Mouse (Mus musculus) heart, embryonic 10.5 days (tissue): ENCODE data around the gene Lin7a. TPM values are rescaled to one million over a fixed set of nuclear protein-coding genes. Genes with fewer than 3 reads are reported as not detected.

ENCODE experiments used
- DNase-seq: peaks from one replicate; pipeline ENCODE4 v3.0.0-alpha.2; 2017; ENCODE audit warnings: low spot score
- H3K27ac ChIP-seq: fragments of 300-500 bp; sonication (generic); 2 replicates; pipeline ENCODE4 v1.5.1; 2016; ENCODE audit warnings: mild to moderate bottlenecking
- H3K27me3 ChIP-seq: fragments of 300-500 bp; sonication (generic); 2 replicates; pipeline ENCODE4 v1.6.1; 2016; ENCODE audit warnings: mild to moderate bottlenecking; ENCODE audit not compliant: poor library complexity, insufficient read depth, severe bottlenecking
- H3K36me3 ChIP-seq: fragments of 300-500 bp; sonication (generic); 2 replicates; pipeline ENCODE4 v1.6.1; 2016; ENCODE audit warnings: mild to moderate bottlenecking, moderate library complexity
- H3K4me1 ChIP-seq: fragments of 300-500 bp; sonication (generic); 2 replicates; pipeline ENCODE4 v1.6.1; 2016; ENCODE audit warnings: mild to moderate bottlenecking
- H3K4me3 ChIP-seq: fragments of 300-500 bp; sonication (generic); 2 replicates; pipeline ENCODE4 v1.5.1; 2016; ENCODE audit warnings: mild to moderate bottlenecking, moderate library complexity
- H3K9me3 ChIP-seq: fragments of 300-500 bp; sonication (generic); 2 replicates; pipeline ENCODE4 v1.6.1; 2016; ENCODE audit warnings: mild to moderate bottlenecking, moderate library complexity
- WGBS: fragments of 180-500 bp; shearing (Covaris S2); methylation state at CpG from one replicate; pipeline ENCODE4 v1.1.7; 2016; 5-methylcytosine and 5-hydroxymethylcytosine counted together
- polyA plus RNA-seq: library from polyadenylated mRNA; unstranded; fragments of >200 nt; fragmentation: Nextera tagmentation; extraction: Ambion mirVana; gene quantifications from 2 replicates; pipeline ENCODE4 v1.2.1, GENCODE M21; 2016

The Lin7a gene
- polyA plus RNA-seq, 1 experiment from 2014 or later = 2.1 TPM

DNA sequence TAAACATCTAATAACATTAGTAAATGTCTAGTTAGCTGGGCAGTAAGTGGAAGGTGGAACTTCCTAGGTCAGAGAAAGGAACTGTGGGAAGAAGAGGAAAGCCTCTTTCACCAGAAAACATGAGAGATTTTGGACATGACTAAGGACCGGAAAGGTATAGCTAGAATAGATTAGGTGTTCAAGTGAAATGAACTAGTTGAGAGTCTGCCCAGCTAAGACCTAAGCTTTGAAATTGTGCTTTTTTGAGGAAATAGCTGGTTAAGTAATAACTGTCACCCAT, 40.7 kb upstream of the Lin7a start:
- no peak overlapping the region for H3K27ac ChIP-seq
- H3K4me1 ChIP-seq = no peaks in the 10 kb centered on the region
- 93% methylated on average over 1 of the region's 1 CpGs for WGBS

DNA sequence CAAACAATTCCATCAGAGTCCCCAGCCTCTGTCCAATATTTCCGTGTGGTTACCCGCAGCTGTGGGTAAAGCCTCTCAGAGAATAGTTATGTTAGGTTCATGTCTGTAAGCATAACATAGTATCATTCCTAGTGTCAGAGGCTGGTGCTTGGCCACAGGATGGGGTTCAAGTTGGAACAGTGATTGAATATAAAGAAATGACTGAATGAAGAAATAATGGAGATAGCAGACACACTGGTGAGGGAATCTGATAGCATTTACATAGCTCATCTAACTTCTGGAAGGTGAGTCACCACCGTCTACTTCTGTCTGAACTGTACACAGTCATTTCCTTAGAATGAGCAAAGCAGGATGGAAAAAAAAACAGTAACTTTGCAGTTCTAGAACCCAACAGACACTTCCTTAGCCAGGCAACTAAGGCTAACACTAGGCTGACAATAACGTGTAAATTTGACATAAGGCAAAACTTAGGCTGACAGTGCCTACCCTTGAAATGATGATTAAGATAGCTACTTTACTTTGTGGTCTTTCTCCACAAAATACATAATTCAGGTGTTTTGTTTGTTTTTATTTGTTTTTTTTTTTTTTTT, 40.0 kb upstream of the Lin7a start:
- DNase-seq = no peak
- no peaks in the 10 kb centered on the region for H3K9me3 ChIP-seq
- H3K27ac ChIP-seq = no peak overlapping the region
- WGBS = 78% methylated on average over 4 of the region's 4 CpGs
- H3K36me3 ChIP-seq = no peaks in the 10 kb centered on the region
- no peaks in the 10 kb centered on the region for H3K27me3 ChIP-seq
- H3K4me3 ChIP-seq = no peak overlapping the region
- no peaks in the 10 kb centered on the region for H3K4me1 ChIP-seq

More for the DNA sequence above, 40.7 kb upstream of the Lin7a start:
- Histone ChIP-seq H3K4me3 (no peak overlapping the region), H3K36me3 (no peaks in the 10 kb centered on the region), H3K27me3 (no peaks in the 10 kb centered on the region), H3K9me3 (no peaks in the 10 kb centered on the region)
- DNase-seq = no peak

DNA sequence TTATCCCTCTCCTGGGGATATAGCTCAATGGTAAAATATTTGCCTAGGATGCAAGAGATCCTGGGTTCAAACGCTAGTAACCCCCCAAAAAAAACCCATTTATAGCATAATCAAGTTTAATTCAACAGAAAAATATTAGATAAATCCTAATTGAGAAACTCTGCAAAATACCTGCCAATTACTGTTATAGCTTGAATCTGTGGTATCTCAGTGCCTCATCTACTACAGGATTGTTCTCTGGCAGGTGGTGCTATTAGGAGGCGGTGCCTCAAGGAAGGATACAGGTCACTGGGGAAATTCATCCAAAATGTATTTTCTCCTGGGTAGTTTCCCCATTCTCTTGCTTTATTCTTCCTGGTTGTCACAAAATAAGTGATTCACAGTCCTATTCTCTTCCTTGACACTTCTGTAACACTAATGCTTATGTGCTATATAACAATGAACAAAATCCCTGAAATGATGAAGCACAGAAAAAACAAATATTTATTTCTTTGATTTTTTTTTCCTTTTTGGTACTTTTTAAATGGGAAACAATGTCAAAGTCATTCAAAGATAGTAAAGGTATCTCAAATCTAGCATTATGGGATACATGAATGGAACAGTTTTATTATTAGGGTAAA, 38.9 kb upstream of the Lin7a start:
- 84% methylated on average over 2 of the region's 2 CpGs for WGBS
- H3K36me3 ChIP-seq = no peaks in the 10 kb centered on the region

GRCm38 (mm10) chr10:107233221-107233620, 38.3 kb upstream of the Lin7a start:
- Histone ChIP-seq H3K4me3 (no peak overlapping the region), H3K27ac (no peak overlapping the region), H3K9me3 (no peaks in the 10 kb centered on the region), H3K27me3 (no peaks in the 10 kb centered on the region), H3K36me3 (no peaks in the 10 kb centered on the region), H3K4me1 (no peaks in the 10 kb centered on the region)
- DNase-seq = no peak
- 86% methylated on average over 2 of the region's 2 CpGs for WGBS

More for the DNA sequence above, 38.9 kb upstream of the Lin7a start:
- no peaks in the 10 kb centered on the region for H3K4me1 ChIP-seq
- no peak overlapping the region for H3K4me3 ChIP-seq
- no peaks in the 10 kb centered on the region for H3K9me3 ChIP-seq
- no peak overlapping the region for H3K27ac ChIP-seq
- no peak for DNase-seq
- H3K27me3 ChIP-seq = no peaks in the 10 kb centered on the region

DNA sequence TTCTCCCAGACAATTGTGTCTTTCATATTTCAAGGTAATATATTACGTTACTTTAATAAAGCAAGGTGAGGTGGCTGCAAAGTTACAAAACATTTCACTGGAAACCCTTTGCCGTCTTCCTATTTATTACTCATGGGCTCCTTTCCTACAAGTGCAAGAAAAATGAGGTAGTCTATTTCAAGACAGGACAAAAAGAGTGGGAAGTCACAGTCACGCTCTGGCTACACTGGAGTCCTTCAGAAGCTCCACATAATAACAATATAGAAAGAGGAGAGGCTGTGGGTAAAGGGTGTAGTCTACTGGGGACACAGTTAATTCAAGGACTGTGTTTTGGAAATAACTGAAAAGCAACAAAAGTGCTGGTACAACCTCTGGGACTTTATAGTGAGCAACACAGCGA, 37.7 kb upstream of the Lin7a start:
- no peaks in the 10 kb centered on the region for H3K9me3 ChIP-seq
- DNase-seq = no peak
- H3K36me3 ChIP-seq = no peaks in the 10 kb centered on the region
- H3K27ac ChIP-seq = no peak overlapping the region
- H3K4me3 ChIP-seq = no peak overlapping the region
- H3K4me1 ChIP-seq = no peaks in the 10 kb centered on the region
- H3K27me3 ChIP-seq = no peaks in the 10 kb centered on the region
- WGBS = 82% methylated on average over 4 of the region's 4 CpGs

GRCm38 (mm10) chr10:107234421-107235400, 36.8 kb upstream of the Lin7a start:
- no peaks in the 10 kb centered on the region for H3K27me3 ChIP-seq
- 77% methylated on average over 7 of the region's 7 CpGs for WGBS
- no peaks in the 10 kb centered on the region for H3K4me1 ChIP-seq
- H3K27ac ChIP-seq = no peak overlapping the region
- no peaks in the 10 kb centered on the region for H3K36me3 ChIP-seq
- no peak for DNase-seq
- H3K4me3 ChIP-seq = no peak overlapping the region
- H3K9me3 ChIP-seq = no peaks in the 10 kb centered on the region

DNA sequence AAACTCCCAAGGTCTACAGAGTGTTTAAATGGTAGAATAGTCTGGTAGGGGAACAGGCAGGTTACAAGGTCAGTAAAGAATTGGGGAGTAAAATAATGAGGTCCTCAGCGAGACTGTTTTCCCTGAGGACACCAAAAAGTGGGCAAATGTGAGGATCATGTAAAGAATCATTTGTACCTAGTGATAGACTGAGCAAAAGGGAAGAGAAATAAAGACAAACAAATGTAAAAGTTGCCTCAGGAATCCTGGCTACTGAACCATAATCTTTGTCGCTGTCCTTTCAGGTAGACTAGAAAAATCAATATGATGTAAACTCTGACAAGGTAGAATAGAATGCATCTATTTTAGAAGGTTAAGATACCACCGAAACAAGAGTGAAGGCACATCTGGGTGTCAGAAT, 36.0 kb upstream of the Lin7a start:
- no peaks in the 10 kb centered on the region for H3K9me3 ChIP-seq
- no peak overlapping the region for H3K27ac ChIP-seq
- H3K4me3 ChIP-seq = no peak overlapping the region
- DNase-seq = no peak
- H3K27me3 ChIP-seq = no peaks in the 10 kb centered on the region
- H3K36me3 ChIP-seq = no peaks in the 10 kb centered on the region
- 79% methylated on average over 3 of the region's 3 CpGs for WGBS
- no peaks in the 10 kb centered on the region for H3K4me1 ChIP-seq

- DNase-seq = no peak
- Histone ChIP-seq H3K4me3 (no peak overlapping the region), H3K36me3 (no peaks in the 10 kb centered on the region), H3K27me3 (no peaks in the 10 kb centered on the region), H3K9me3 (no peaks in the 10 kb centered on the region), H3K4me1 (no peaks in the 10 kb centered on the region), H3K27ac (no peak overlapping the region)
- 81% methylated on average over 4 of the region's 4 CpGs for WGBS
These were observed 35.3 kb upstream of the Lin7a start for GRCm38 (mm10) chr10:107236211-107236610.

- no peak for DNase-seq
- no peak overlapping the region for H3K27ac ChIP-seq
- WGBS = 78% methylated on average over 2 of the region's 2 CpGs
These were observed 34.4 kb upstream of the Lin7a start for GRCm38 (mm10) chr10:107237076-107237475.

DNA sequence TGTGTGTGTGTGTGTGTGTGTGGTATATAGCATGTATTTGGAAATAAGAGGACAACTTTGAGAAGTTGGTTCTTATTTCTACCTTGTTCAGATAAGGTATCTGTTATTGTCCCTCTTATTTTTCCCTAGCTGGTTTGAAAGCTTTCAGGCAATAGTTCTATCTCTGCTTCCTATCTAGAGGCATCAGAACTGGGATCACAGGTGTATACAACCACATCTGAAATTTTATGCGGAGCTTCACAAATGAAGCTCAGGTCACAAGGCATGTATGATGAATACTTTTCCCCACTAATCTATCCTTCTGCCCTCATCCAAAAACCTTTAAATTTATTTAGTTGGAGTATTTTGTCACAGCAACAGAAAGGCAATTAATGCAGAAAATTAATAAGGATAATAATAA, 33.8 kb upstream of the Lin7a start:
- no peak overlapping the region for H3K4me3 ChIP-seq
- WGBS = 97% methylated on average over 1 of the region's 1 CpGs
- H3K4me1 ChIP-seq = no peaks in the 10 kb centered on the region
- no peaks in the 10 kb centered on the region for H3K27me3 ChIP-seq
- H3K36me3 ChIP-seq = no peaks in the 10 kb centered on the region
- H3K27ac ChIP-seq = no peak overlapping the region
- no peaks in the 10 kb centered on the region for H3K9me3 ChIP-seq
- no peak for DNase-seq

More at GRCm38 (mm10) chr10:107237076-107237475, 34.4 kb upstream of the Lin7a start:
- H3K27me3 ChIP-seq = no peaks in the 10 kb centered on the region
- no peaks in the 10 kb centered on the region for H3K9me3 ChIP-seq
- no peak overlapping the region for H3K4me3 ChIP-seq
- no peaks in the 10 kb centered on the region for H3K4me1 ChIP-seq
- no peaks in the 10 kb centered on the region for H3K36me3 ChIP-seq

DNA sequence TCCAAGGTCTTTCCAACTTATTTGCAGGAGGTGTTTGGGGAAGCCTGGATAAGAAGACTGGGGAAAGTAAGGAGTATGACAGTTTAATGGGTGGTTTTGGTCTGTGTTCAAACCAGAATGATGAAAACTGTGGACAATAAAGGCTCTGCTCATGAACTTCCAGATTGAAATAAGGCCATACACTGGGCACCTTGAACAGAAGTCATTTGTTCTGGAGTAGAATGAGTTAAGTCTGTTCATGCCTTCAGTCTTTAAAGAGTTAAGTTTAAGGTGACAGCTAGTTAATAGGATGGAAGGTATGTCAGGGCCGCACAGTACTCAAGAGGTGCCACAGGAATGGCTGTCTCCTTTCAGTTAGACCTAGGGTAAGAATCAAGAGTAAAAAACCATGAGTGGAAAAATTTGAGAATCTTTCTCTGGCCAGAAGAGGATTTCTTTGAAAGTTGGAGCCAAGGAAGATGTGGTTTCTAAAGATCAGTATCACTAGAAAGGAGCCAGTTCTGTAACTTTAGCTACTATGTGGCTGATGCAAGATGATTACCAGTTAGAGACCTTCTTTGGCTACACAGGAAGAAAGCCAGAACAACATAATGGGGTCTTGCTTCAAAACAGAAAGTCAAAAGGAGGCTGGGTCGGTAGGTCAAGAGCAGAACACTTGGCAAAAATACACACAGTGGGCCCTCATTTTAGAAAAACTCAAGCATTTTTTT, 33.2 kb upstream of the Lin7a start:
- WGBS = 65% methylated on average over 2 of the region's 2 CpGs
- Histone ChIP-seq H3K27ac (no peak overlapping the region), H3K4me1 (no peaks in the 10 kb centered on the region), H3K4me3 (no peak overlapping the region), H3K27me3 (no peaks in the 10 kb centered on the region), H3K9me3 (no peaks in the 10 kb centered on the region), H3K36me3 (no peaks in the 10 kb centered on the region)
- DNase-seq = no peak

- H3K36me3 ChIP-seq = no peaks in the 10 kb centered on the region
- WGBS = 66% methylated on average over 3 of the region's 3 CpGs
- no peak overlapping the region for H3K4me3 ChIP-seq
- no peak for DNase-seq
- no peaks in the 10 kb centered on the region for H3K9me3 ChIP-seq
- H3K27ac ChIP-seq = no peak overlapping the region
- H3K27me3 ChIP-seq = no peaks in the 10 kb centered on the region
- no peaks in the 10 kb centered on the region for H3K4me1 ChIP-seq
These were observed 32.5 kb upstream of the Lin7a start for GRCm38 (mm10) chr10:107238861-107239435.
